Mouse (Mus musculus): ENCODE measurements around the gene Gm21970. TPM values are rescaled to one million over a fixed set of nuclear protein-coding genes. Genes with fewer than 3 reads are reported as not detected.

Gene Gm21970
- total RNA-seq, 1 experiment from 2014 or later = 0.59 TPM

DNA sequence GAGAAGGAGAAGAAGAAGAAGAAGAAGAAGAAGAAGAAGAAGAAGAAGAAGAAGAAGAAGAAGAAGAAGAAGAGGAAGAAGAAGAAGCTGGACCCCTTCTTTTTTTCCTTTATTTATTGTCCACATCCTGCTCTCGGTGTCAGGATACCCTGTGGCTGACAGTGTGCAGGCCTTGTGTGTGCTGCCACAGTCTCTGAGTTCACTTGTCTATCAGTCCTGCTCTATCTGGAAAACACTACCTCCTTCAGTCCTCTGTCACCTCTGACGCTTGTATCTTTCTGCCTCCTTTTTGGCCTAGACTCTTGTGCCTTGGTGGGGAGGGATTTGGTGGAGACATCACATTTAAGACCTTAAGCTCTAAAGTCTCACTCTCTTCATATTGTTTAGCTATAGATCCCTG is 71.9 kb downstream of the Gm21970 start:
- DNase-seq = no peak

DNA sequence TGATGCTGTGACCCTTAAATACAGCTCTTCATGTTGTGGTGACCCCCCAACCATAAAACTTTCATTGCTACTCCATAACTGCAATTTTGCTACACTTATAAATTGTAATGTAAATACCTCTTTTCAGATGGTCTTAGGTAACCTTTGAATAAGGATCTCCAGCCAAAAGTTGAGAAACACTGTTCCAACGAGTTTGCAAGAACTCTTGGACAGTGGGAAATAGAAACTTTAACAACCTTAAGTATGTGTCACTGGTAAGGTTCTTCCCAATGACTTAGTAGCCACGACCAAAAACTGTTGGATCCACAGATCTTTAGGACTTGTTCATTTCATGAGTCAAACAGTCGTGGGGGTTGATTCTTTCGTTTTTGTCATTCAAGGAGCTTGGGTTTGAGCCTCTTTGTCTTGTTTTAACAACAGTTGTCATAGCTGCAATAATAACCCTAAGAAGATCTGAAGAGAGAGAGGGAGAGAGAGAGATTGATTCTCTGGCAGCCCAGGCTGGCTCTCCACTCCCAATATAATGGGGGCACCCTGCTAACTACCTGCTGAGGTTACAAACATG is 72.4 kb downstream of the Gm21970 start:
- DNase-seq = no peak

DNA sequence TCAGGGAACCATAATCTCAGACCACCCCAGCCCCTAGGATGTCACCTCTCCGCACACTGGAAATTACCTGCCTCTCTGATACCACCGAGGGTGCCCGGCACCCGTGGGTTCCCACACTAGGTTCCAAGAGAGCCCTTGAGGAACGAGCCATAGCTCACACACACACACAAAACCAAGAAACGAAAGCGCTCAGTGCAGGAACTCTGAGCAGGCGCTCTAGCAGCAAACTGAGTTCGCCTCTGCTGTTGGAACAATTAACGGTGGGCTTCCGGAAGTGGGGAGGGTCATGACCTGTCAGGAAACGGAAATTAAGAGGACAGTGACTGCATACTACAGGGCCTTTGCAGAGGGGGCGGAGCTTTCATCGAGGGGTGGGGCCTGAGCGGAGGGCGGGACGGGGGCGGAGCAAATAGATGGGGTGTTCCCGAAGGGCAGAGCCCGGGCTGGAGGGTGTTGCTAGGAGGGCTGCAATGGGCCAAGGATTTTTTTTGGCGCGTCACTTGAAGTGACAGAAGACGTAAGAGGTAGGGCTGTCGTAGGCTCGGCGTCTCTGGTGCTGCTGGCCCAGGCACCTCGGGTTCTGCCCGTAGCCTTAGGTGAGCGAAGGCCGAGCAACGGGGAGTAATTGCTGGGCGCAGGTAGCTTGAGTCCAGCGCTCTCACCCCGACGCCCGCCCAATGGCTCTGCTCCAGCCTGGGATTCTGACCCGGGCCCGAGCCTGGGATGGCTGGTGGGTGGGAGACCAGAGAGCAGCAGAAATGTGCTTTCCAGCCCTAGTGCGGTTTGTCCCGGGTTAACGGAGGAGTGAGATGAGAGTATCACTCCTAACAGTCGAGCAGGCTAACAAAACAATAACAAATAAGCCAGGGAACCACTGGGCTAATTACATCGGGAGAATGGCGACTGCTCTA is 73.3 kb downstream of the Gm21970 start:
- peak; percentile 97 for DNase-seq

DNA sequence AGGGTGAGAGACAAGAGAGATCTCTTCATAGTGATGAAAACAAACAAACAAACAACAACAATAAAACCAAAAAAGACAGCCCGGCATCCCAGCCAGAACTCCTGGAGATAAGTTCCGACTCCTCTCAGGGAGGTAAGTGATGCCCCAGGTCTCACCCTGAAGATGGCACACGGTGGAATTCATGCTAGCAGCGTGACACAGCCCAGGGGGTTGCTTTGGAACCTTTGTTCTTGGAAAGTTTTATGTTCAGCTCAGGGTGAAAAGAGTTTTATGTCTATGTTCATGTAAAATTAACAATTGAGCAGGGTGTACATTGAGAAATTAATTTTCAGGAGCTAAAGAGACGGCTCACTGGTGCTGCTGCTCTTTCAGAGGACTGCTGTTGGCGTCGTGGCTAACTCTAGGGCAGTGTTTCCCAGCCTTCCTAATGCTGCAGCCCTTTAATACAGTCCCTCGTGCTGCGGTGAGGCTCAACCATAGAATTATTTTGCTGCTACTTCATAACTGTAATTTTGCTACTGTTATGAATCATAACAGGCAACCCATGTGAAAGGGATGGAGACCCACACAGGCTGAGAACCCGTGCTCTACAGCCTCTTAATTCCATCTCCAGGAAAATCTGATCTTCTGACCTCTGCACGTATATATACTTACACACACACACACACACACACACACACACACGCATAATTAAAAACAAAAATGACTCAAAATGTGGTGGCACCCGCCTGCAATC is 74.2 kb downstream of the Gm21970 start:
- no peak for DNase-seq

DNA sequence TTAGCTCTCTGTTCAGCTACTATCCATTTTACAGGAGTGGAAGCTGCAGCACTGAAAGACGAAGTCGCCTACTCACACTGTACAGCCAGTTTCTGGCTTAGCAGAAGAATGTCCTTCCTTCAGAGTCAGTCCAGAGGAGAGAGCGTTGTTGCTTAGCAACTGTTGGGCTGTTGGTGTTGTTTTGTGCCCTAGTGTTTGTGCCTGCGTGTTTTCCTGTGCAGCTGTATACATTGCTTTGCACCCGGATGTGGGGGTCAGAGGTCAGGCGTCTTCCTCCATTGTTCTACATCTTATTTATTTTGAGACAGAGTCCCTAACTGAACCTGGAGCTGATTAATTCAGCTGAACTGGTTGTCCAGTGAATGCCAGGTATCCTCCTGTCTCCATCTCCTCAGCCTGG is 75.0 kb downstream of the Gm21970 start:
- peak; percentile 56 for DNase-seq

Other genes with a start within 250 kb of the Gm21970 start
- 0.15 TPM in 1 of 2 replicates, not detected in the other for gene Olig2, start 166.3 kb upstream of the Gm21970 start, total RNA-seq (2021)
- gene Olig1, start 121.9 kb upstream of the Gm21970 start, total RNA-seq (2021) = 1.1 and 1.2 TPM in 2 replicates
- gene Ifnar2, start 18.9 kb upstream of the Gm21970 start, total RNA-seq (2021) = 83.9 and 86.1 TPM in 2 replicates
- gene Il10rb, start 14.4 kb downstream of the Gm21970 start, total RNA-seq (2021) = 105 and 106 TPM in 2 replicates
- gene Ifnar1, start 93.5 kb downstream of the Gm21970 start, total RNA-seq (2021) = 80.3 and 82.7 TPM in 2 replicates
- 27.7 and 30.8 TPM in 2 replicates for gene Ifngr2, start 155.4 kb downstream of the Gm21970 start, total RNA-seq (2021)
- gene Tmem50b, start 206.1 kb downstream of the Gm21970 start, total RNA-seq (2021) = 45.6 and 48.0 TPM in 2 replicates
- gene Dnajc28, start 227.3 kb downstream of the Gm21970 start, total RNA-seq (2021) = 12.8 and 15.1 TPM in 2 replicates

All from adrenal gland, postnatal 14 days (tissue).